Mouse (Mus musculus) megakaryocyte-erythroid progenitor cell, adult 5-6 weeks (primary cell): Measurements from ENCODE around the gene Ppfia4. TPM values are rescaled to one million over a fixed set of nuclear protein-coding genes. Genes with fewer than 3 reads are reported as not detected.

Experiments
- ATAC-seq: replicated peaks from 2 replicates; pipeline ENCODE4 v1.8.0; 2016; ENCODE audit warnings: mild to moderate bottlenecking, inconsistent platforms; ENCODE audit not compliant: severe bottlenecking, poor library complexity, low FRiP score, low TSS enrichment
- total RNA-seq, 2 experiments: library from RNA; stranded (forward) in 1 of 2; stranded (reverse) in 1 of 2; fragments of 200-1000, 215-1000 nt in 1 of 2; fragments of >200 nt in 1 of 2; fragmentation: Nextera tagmentation in 1 of 2; gene quantifications; 2 replicates each; pipeline ENCODE4 v1.2.3; 2014 to 2017

The Ppfia4 gene
- total RNA-seq, 2 experiments from 2014 or later: 1.1 to 1.6 TPM

DNA sequence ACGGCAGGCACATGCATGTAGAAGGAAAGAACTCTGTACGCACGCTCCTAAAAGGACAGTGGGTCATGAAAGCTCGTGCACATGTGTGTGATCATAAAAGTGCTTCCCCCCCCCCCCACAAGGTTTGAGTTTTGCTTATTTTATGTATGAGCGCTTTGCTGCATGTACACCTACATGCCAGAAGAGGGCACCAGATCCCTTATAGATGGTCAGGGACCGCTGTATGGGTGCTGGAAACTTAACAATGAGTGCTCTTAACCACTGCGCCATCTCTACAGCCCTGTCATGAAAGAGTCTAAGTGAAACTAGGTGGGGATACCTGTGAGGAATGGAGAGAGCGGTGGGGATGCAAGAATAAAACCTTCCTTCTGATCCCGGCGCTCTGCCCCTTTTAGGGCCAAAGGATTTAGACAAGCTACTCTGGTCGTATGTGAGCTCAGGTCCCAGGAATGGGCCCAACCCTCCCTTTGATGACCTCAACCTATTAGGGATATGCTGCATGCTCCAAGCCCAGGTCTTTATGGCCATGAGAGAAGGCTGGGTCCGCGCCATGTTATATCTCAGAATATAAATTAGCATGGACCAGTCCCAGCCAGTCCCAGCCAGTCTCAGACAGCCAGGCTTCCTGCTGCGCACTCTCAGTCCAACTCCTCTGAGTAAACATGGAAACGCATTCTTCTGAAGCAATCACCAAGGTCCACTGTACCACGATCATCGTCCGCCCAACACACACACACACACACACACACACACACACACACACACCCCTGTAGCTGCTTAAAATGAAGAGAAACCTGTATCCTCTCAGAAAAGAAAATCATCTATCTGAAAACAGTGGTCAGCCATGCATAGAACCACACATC is 7.3 kb upstream of the Ppfia4 start:
- no peak for ATAC-seq

DNA sequence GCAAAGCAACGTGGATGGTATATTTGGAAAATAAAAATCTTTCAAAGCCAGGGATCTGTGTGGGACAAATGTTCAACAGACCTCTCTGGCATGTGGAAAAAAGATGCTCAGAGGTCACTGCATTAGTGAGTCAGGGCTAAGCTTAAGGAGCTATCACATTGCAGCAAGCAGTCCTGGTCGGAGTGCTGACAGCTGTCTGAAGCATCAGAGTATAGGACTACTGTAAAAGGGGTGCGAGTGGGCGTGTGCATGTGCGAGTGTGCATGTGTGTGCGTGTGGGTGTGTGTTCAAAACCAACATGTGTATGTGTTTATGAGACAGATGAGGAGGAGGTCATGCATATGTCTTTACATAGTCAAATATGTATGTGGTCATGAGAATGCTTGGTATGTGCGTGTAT is 6.4 kb upstream of the Ppfia4 start:
- no peak for ATAC-seq

DNA sequence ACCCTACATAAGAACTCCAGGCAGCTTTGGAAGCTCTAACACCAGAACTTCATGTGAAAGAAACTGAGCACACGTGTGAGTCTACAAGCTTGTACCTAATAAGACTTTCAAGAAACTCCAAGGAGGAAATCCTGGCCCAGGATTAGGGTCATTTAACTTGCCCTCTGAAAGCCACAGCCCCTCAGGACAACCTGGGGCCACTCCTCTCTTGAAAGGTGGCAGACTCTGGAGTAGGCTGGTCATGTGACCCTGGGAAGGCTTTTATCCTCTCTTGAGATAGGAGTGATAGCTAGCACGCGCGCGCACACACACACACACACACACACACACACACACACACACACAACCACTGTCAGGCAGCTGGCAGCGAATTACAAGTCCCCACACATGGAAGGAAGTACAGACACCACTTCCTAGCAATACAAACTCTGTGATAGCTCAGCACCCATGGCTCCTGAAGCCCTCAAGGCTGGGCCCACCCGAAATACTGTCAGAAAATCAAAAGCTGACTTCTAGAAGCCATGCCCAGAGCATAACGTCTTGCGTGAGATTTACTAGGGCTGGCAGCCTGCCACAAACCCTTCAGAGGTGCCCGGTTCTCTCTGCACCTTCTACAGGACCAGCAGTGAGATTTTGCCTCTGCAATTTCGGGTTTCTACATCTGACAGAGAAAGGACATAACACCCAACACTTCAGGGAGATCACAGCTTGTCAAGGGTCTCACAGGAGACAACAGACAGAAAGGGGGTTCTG is 4.4 kb upstream of the Ppfia4 start:
- ATAC-seq: no peak

DNA sequence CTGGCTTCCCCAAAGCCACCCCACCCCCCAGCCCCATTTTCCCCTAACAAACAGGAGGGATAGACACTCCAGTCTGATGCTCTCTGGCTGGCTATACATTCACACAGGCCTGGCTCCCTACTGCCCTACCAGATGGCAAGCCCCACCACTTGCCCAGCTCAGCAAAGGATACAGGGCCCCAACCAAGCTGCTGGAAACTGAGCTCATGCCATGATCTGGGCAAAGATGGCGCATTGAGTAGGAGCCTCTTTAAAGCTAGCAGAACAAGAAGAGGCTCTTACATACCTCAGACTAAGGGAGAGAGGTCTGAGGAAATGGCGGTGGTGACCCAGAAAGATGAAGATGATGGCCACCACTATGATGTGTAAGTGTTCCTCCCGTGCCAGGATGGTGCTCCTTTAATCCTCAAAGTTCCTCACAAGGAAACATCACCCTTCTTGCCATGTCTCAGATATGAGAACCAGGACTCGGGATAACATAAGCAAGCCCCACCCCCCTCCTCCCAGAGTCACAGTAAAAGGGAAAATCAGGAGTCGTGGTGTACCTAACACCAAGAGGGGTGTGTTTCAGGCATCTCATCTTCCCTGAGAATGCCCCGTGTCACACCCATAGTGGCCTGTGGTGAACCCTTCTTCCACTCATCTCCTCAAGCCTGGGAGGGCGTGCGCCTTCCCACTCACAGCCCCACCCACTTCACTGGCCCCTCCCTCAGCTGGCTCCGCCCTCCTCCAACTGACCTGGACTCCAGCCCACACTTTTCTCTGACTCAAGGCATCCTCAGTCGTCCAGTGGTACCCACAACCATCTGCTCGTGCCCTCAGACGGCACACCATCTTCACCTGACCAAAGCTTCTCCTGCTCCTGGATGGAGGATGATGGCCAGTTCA is 3.4 kb upstream of the Ppfia4 start:
- ATAC-seq: no peak; the same call in 1 of the 2 replicates

DNA sequence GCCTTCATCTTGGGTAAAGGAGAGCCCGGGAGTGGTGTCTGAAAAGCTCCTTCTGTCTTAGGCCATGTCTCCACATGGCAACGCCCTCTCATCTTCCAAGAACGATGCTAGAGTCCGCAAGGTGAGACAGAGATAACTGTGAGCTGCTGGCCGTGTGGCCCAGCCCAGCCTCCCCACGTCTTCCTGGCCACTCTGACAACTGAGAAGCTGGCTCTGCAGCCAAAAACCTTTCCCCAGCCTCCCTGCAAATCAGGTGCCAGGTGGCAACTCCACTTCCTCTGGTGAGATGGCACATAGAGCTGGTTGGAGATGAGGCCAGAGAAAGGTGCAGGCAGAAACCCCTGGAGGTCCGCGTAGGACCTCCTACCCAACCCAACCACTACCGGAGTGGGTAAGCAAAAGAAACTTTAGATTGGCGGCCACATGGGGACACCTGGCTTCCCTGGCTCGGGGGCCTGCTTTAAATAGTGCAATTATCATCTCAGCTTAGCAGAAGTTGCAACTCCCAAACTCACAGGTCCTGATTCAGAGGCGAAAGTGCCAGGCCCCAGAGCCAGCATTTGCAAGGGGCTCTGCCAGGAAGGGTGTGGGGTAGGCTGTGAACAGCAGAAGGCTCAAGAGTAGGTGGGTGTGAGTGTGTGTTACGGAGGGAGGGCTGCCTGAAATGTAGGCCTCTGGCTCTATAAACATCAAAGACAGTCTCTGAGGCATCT is 2.6 kb upstream of the Ppfia4 start:
- ATAC-seq: no peak

DNA sequence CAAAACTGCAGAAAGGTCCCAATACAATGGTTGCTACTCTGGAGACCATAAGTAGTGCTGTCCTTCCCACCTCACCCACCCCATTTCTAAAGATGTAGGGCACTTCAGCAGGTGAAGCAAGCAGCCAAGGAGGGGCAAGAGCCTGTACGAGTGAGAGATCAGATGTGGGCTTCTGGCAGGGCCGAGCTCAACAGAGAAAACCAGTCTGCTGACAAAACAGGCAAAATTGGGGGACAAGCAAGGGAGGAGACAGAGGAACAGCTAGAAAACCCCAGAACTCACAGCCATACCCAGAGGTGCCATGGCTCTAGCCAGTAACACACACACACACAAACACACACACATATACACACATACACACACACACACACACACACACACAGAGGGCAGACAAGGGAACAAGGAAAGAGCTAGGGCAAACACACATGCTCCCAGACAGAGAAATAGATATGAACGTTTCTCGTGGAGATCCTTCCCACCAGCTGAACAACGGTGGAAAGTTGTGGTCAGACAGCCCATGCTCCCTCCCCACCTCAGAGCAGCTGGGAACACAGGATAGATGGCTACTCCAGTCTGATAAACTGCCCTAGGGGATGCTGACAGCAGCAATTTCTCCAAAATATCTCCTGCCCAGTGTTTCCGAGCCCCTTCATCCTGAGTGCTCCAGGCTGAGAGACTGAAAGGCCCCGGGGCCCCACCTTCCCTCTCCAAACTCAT is 1.5 kb upstream of the Ppfia4 start:
- ATAC-seq: no peak

DNA sequence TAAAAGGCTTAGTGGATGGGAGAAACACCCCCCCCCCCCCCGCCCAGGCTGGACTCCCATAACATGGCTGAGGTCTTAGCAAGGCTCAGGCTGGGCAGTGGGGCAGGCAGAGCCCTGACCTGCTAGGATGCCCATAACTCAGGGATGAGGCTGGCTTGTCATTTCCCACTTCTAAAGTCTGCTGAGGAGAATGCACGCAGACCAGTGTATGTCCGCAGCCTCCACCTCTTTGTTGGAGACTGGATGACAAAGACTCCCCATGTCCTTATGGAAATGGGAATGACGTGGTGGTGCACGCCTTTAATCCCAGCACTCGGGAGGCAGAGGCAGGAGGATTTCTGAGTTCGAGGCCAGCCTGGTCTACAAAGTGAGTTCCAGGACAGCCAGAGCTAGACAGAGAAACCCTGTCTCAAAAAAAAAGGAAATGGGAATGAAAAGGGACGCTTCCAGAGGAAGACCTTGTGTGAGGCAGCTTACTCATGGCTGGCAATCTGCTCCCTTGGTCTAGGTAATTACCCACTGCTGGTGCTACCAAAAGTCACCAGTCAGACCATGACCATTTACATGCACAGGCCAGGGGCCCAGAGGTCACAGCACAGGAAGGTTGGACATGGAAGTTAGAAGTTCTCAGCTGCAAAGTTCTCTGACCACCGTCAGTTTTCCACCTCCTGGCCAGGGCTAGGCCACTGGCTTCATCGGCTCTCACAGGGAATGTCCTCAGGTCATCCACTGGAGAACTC is 813 bp upstream of the Ppfia4 start:
- no peak for ATAC-seq

DNA sequence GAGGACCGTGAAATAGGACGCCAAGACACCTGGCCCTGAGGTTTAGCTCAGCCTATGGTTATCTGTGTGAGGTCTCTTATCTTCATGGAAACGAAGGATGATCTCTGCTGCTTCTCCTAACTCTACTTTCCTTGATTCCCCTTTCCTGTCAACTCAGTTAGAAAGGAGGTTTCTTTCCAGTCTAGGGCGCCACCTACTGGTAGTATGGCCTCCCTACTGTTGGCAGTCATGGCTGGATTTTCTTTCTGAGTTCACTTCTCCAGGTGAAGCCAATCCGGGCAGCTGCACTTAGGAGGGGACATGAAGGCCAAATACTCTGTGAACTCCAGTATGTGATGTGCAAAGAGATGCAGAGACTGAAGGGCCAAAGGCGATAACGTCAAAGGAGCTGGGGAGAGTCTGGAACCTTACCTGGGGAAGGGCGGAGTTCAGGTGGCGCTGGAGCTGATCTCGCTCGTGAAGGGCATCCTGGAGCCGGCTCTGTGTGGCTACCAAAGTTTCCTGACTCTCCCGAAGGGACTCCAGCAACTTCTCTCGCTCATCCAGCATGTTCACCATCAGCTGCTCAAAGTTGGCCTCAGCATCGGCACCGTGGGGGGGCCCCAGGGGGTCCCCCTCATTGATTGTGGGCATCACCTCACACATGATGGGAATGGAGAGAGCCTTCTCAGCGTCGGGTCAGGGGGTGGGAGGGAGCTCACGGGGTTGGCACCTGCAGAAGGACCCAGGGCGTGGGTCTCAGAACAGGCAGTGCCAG is 671 bp downstream of the Ppfia4 start:
- ATAC-seq: no peak

DNA sequence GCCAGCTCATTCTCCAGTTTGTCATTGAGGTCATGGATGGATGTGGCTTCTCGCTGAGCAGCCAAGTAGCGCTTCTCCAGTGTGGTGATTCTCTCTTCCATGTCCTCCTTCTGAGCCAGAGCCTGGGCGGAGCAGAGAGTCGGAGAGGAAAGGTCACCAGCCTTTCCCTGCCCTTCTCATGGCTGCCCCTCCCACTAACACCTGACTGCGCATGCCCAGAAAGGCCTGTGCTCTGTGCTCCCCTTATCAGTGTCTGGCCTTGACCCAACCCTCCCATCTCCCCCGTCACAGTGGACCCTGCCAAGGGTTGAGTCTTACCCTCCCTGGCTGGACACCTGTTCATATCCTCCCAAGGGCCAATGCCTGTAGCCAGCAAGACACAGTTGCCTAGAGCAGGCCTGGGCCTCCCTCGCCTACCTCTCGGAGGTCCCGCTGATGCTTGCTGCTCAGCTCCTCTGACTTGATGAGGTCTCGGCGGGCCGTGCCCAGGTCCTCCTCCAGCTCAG is 5.8 kb downstream of the Ppfia4 start:
- no peak for ATAC-seq

DNA sequence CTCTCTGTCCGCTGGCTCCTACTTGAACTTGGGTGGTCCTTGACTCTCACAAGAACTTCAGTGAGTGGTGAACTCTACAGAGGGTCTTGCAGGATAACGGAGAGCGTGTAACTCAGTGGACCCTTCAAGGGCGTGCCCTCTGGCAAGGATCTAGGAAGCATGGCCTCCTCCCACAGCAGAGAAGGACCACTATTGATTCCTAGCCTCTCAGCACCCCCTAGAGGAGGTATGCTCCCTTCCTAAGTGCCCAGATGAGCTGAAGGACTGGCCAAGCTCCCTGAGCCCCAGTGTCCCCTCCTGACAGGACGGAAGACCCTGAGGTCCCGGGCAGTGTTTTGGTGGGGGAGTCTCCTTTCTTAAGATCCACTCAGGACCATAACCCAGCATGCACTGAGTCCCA is 10.1 kb downstream of the Ppfia4 start:
- no peak for ATAC-seq

DNA sequence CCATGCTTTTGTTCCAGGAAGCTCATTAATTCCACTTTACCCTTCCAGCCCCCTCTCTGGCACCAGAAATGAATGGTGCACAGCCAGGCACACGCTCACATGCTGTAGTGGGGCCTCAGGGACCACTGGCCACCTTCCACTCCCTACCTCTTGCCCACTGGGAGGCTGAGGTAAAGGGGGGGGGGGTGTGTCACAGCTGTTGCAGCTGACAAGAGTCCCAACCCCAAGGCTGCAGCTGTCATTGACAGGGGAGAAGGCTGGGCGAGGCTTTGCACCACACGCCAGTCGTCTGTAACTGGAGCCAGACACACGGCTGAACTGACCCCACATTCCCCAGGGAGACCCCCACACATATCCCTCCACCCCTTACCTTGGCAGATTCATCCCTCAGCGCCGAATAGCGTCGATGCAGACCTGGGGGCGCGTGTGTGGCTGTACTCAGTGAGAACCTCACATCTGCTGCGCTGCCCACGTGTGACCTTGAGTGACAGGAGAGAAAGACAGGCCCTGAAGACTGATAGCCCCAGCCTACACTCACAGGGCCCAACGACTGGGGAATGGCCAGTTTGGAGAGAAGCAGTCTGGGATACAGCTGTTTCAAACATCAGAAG is 11.9 kb downstream of the Ppfia4 start:
- no peak for ATAC-seq

DNA sequence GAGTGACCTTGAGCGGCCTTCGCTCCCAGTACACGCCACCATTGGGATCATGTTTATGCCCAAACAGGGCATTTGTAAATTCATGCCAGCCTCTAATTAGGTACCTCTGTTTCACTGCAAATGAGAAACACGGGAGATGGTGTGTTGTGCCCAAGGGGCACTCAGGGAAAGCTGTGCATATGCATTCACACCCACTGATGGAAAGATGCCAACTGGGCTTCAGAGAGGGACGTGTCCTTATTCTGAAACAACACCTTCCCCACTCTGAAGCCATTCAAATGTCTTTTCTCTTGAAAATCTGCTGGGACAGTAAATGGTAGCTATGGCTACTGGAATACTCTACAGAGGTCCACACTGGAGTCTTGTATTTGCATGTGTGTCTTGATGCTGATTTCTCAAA is 14.5 kb downstream of the Ppfia4 start:
- ATAC-seq: no peak

DNA sequence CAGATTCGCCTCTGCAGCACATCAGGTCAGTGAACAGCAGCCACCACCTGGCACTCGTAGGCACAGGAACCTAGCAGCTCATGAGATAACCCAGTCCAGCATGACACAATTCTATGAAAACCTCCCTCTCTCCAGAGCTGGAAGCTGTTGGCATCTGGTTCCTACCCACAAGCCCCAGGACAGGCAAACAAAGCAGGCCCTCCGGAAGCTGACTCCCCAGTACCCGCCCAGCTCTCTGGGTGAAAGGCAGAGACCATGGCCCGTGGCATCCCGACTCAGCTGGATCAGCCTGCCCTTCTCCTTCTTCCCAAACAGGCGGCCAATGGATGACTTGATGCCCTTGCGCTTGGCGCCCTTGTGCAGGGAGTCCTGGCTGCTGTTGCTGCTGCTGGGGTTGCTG is 16.4 kb downstream of the Ppfia4 start:
- no peak for ATAC-seq

DNA sequence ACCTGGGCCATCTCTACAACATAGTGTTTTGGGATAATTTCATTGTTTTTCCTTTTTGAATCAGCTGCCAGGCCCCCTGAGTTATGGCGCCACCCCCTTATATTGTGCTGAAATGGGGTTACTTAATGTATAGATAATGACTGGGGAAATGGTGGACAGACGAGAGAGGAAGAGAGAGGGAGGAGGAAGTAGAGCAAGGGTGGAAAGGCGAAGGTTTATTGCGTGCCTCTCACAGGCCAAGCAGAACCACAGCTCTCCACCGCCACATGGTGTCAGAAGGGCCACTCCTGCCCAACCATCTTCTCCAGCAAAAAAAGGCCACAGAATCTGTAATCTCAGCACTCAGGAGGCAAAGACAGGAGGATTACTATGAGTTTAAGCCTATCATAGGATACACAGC is 17.5 kb downstream of the Ppfia4 start:
- no peak for ATAC-seq

DNA sequence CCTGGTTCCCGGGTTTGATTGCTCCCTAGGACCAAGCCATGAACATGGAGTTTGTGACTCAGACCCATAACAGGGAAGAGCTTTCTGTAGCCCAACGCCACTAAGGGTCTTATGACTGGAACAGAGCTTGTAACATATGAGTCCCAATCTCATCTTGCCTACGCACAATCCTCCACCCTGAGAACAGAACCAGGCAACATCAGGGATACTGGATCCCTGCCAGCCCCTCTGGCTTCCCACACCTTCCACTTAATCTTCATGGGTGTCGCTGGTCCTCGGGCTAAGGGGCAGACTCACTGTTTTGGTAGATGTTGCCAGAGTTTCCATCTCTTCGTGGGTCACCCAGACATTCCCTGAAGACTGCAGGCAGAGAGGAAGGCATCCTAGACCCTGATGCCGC is 21.0 kb downstream of the Ppfia4 start:
- ATAC-seq: no peak

DNA sequence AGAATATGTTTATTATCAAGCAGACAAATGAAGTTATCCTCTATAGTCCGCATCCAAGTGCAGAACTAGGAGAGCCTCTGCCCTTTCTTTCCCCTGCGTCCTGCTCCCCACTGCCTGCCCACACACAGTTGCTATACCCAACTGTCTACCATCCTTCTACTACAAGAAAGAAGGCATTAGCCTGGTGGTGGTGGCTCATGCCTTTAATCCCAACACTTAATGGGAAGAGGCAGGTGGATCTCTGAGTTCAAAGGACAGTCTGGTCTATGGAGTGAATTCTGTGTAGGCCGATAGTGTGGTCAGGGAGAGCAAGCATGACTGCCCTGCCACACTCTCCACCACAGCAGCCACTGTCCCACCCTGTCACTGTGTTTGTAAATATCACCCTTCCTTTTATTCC is 22.0 kb downstream of the Ppfia4 start:
- ATAC-seq: no peak

DNA sequence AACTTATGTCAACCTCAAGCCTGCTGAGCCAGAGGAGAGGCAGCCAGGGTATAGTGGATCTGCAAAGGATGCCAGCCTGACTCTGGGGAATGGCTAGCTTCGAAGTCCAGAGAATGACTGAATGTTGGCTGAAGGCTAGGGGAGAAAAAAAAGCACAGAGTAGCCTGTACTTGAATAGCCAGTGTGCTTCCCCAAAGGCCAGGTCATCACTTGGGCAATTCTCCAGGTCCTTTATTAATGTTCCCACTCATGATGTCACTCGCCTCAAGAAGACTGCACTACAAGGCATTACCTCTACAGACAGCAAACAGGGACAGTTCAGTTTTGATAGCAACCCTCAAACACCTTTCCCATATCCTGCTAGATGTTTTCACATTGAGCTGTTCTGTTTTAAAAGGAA is 22.4 kb downstream of the Ppfia4 start:
- no peak for ATAC-seq
